Mouse (Mus musculus): ENCODE data around the gene Zfp869. TPM values are rescaled to one million over a fixed set of nuclear protein-coding genes. Genes with fewer than 3 reads are reported as not detected.
A peak's percentile ranks its signal among the peaks of the same experiment; 100 is the strongest.
"Not testable (repeated sequence)": the region's sequence is repeated elsewhere in the genome, so short reads cannot be mapped to it uniquely, and the experiment has no call there.

Zfp869 gene
- 10 to 100 TPM; 14.8 to 16.3 TPM for total RNA-seq (2021)
- long read RNA-seq, experiment 1, partial matches to known transcripts = 0 of 21 reads
- long read RNA-seq, experiment 1, other reads (novel, unspliced or antisense) = 20 of 21 reads
- long read RNA-seq, experiment 2, partial matches to known transcripts = 1 of 23 reads
- long read RNA-seq, experiment 2, other reads (novel, unspliced or antisense) = 22 of 23 reads

DNA sequence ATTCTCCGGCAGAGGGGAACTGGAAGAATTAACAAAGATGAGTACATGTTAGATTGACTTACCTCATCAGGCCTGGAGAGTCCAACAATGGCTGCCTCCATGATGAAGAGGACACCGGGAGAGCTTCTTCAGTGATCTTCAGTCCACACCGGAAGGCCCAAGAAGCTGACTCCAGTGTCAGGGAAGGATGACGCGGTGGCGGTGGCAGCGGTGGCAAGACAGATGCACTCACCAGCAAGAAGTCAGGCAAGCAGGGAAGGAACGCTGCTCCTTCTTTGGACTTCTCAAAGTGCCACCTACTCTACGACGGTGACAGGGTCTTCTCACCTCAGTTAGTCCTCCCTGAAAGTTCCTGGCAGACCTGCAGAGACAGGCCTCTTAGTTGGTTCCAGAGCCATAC, at the start of gene Zfp869:
Gene Zfp869, minus strand, starts transcription at position 101 of the 400 bp plus-strand sequence.
- DNase-seq (ENCODE audit: low spot score in 2 of 2) = not testable (repeated sequence)

DNA sequence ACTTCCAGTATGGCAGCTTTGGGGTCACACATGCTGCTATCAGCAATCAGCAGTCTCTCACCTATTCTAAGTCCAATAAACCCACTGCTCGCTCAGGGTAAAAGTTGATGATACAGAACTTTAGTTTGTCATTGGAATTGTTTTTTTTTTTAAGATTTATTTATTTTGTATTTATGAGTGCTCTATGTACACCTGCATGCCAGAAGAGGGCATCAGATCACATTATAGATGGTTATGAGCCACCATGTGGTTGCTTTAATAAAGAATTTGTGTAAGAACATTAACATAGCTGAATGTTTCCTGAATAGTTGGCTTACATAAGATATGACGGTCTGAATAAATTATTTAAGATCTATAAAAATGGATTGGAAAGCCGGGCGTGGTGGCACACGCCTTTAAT, 47.8 kb upstream of the Zfp869 start:
- DNase-seq (ENCODE audit: low spot score in 2 of 2) = no peak

DNA sequence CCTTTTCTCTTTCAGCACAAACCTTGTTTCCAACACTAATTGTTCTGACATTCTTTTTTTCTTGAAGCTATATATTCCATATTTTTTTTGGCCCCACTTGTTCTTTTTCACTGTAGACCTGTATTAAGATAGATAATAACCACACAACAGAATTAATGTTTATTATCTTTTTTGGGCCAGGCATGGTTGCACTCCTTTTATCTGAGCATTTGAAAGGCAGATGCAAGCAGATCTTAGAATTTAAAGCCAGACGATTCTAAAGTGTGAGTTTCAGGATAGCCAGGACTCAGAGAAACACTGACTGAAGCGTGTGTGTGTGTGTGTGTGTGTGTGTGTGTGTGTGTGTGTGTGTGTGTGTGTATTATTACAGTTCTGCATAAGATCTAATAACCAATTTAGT, 41.9 kb upstream of the Zfp869 start:
- no peak for DNase-seq (ENCODE audit: low spot score in 2 of 2)

DNA sequence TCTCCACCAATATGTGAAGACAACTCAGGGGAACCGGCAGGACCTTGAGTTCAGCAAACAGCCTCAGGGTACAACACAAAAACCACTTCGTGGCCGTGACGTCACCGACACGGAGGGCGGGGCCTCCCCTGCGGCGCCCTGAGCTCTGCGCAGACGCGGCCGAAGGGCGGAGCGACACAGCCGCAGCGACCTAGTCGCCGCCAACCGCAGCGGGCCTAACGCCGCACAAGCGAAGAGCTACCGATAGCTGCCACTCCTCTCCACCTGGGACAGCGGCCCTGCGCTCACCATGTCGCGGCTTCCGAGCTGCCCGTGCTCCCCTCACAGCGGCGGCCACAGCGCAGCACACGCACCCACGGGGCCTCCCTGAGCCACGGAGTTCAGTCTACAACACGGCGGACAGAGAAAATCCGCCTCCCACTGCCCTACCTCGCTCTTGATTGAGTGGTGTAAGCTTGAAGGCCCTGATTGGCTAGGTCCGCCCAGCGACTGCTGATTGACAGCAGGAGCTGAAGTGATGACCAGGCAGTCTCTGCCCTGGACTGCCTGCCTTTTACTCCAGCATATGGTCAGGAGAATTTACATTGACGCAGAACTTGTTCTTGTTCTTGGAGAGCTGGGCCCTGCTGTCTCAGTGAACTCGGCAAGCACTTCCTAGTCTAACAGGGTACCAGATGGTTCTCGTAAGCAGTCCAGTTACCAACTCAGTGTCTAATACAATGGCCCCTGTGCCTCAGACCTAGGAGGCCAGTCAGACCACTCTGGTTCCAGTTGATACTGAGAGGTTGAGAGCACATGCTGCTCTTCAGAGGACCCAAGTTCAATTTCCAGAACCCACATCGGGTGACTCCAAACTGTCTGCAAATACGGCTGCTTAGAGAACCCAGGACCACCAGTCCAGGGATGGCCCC, 39.3 kb upstream of the Zfp869 start, which contains the start of gene Zfp963:
Gene Zfp963, minus strand, starts transcription at position 427 of the 911 bp plus-strand sequence.
- peak; percentile 95 to 97 for DNase-seq (ENCODE audit: low spot score in 2 of 2)

DNA sequence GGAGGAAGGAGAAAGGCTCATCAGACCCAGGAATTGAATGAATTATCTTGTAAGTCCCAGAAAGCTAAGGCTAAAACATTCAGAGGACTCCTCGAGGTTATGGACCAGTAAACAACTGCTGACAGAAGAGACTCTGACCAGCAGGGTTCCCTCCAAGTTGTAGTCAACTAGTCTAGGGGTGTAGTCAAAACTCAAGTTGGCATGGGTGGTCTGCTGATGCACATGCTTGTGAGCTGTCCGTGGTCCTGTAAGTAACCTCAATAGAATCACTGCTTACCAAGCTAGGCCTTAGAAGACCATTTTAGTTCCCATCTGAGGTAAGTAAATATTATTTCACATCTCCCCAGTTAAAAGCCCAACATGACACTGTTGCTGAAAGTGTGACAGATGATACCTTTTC, 30.7 kb upstream of the Zfp869 start:
- no peak for DNase-seq (ENCODE audit: low spot score in 2 of 2)

DNA sequence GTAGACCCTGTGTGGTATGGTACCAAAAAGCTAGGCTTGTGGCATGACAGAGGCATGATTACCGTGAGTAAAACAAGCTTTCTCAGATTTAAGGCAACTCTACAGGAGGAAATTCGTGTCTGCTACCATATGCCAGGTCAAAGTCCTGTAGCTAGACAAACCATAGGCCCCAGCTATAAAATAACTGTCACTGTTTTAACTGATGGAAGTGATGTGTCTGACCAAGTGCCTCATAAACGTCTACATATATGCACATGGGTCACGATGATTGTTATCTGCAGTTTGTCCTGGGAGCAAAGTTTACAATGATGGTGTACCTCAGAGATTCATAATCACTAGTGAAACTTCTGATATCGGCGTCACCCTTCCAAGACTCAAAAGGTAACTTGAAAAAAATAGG, 30.2 kb upstream of the Zfp869 start:
- no peak for DNase-seq (ENCODE audit: low spot score in 2 of 2)

DNA sequence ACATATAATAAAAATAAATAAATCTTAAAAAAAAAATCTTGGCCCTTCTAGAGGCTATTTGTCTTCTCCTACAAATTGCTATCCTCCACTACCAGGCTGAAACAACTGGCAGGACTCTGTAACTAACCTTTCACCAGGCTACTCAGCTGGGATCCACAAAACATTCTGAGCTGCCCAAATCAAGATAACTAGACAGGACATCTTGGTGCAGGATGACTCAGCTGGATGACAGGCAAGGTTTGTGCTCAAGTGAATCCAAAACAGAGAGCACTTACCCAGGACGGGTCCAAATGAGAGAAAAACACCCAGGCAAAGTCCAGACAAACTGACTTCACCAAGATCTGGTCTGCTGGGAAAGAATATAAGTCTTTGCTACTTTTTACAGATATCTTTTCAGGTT, 25.0 kb upstream of the Zfp869 start:
- DNase-seq (ENCODE audit: low spot score in 2 of 2) = no peak

DNA sequence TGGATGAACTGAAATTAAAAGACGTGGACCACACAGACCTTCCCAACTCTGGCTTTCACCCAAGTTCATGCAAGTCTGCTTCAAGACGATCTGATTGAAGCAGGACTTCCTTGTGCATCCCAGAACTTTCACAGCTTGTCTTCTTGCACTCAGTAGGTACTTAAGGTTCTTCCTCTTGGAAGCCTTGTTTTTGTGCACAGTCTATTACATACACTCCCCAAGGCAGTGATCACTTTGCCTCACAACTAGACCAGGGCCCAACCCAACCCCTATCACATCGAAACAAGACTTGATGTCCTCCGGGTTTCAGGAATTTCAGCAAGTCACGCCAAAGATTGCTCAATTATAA, 6.7 kb upstream of the Zfp869 start:
- DNase-seq (ENCODE audit: low spot score in 2 of 2) = no peak

DNA sequence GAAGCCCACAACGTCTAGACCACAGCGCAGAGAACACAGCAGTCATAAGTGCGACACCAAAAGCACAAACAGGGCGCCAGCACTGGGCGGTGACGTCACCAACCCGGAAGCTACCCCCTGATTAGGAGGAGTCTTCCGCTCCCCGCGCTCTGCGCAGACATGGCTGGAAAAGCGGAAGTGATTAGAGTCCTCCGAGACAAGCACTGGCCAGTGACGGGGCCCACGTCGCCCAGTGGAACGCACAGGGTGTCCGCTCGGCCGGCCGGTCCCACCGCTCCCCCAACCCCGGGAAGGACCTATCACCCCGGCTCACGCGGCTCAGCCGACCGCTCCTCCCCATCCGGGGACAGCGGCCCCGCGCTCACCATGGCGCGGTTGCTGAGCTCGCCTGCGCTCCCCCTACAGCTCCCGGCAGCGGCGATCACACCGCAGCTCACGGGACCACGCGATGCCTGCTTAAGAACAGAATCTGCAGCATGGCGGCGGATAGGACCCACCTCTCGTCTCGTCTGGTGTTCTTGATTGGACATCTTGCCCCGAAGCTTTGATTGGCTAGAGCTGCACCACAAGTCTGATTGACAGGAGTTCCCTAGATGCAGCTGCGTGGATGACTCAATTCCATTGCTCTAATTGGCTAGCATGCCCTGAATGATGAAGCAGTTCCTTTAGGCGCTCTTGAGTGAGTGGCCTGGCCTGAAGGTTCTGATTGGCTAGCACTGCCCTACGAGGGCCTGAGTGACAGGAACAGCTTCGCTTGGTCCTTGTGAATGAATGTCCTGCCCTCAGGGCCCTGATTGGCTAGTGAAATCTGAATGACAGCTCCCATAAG, 6.1 kb upstream of the Zfp869 start:
- DNase-seq (ENCODE audit: low spot score in 2 of 2) = peak; percentile 91 to 99

DNA sequence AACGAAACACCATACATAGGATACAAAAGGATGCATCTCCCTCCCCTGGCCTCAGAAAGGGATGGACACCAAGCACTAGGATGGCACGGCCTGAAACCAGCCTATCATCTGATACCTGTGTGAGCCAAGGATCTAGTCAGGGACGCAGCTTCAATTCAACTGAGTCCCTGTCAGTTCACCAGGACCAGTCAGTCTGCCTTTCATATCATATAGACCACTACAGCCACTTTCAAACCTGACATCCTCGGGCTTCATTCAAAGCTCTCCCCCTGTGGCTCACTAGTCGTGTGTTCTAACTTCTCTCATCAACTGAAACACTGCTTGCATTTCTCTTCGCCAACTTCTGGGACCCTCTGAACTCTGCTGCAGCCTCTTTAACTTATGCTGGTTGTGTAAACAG, 4.8 kb upstream of the Zfp869 start:
- DNase-seq (ENCODE audit: low spot score in 2 of 2) = no peak

DNA sequence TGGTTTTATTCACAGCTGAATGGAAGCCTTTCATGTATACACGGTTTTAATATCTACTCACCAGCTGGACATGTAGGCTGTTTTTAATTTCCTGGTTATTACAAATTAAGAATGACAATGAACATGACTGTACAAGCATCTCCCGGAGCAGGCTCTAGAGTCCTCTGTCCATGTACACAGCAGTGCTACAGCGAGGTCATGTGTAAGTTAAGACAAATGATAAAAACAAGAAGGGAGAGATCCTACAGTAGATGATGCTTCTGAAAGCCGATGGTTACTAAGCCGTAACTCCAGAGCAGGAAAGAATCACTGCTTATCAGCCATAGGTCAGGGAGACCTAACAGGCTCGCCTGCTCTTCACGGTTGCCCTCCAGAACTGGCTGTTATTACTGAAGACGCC, 3.0 kb upstream of the Zfp869 start:
- no peak for DNase-seq (ENCODE audit: low spot score in 2 of 2)

DNA sequence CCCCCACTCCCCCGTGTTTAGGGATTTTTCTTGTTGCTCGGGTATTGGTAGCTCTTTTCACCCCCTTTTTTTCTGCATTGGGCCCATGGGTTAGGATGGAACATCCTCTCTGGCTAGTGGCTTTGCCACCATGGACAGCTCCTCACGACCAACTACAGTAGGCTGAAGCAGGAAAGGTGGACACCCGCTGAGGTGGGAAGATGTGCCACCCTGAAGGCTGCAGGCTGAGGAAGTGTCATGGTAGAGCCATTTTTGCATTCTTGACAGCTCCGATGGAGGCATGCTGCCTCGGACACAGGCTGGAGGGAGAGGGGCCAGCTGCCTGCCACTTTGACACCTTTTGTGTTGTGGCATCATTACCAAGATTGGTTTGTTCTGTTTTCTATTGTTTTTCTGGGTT, 8.7 kb downstream of the Zfp869 start:
- no peak for DNase-seq (ENCODE audit: low spot score in 2 of 2)

DNA sequence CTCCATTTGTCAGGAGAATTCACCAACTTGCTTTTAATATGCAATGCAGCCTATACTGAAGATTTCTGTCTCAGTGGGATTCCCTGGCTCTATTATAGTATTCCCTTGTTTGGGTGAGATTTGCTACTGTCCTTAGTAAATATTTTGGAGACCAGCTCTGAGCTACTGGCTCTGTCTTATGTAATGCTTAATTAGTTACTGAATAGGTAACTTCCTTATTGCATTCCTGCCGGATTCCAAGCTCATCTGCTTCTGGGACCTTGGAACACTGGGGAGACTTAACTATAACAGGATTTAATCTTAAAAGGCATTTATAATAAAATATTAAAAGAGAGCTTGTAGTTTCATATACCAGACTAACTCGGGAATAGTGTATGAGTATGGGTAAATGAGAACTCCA, 45.5 kb downstream of the Zfp869 start:
- not testable (repeated sequence) for DNase-seq (ENCODE audit: low spot score in 2 of 2)

DNA sequence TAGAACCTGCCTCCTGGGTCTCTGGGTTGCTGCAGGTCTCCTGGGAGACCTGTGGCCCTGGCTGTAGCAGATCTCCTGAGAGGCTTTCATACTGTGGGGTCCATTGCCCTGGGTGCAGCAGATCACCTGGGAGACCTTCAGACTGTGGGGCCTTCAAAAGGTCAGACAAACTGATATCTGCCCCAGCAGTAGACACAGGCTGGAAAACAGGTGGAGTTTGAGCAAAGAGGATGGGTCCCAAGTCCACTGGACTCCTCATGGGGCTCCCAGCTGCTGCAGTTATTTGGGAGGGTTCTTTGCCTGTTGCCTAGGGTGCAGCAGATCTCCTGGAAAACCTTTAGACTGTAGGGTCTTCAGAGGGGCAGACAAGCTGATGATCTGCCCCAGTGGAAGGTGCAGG, 49.2 kb downstream of the Zfp869 start:
- DNase-seq (ENCODE audit: low spot score in 2 of 2) = no peak

Other genes starting within 250 kb of the Zfp869 start
- under 1 TPM in 1 of 2 experiments, not detected in 1; 0.21 TPM for gene Gm7697, start 187.7 kb downstream of the Zfp869 start, total RNA-seq (2021)
- 10 to 100 TPM; 16.6 to 19.4 TPM for gene Zfp868, start 85.2 kb downstream of the Zfp869 start, total RNA-seq (2021)
- 1 to 10 TPM; 3.6 to 4.1 TPM for gene Zfp964, start 56.2 kb downstream of the Zfp869 start, total RNA-seq (2021)
- gene Zfp963, start 39.2 kb upstream of the Zfp869 start, total RNA-seq (2021) = 1 to 10 TPM; 4.1 to 5.2 TPM
- gene Gm20422, start 64.2 kb upstream of the Zfp869 start, total RNA-seq (2021) = 1 to 10 TPM in 1 of 2 experiments, under 1 TPM in 1; 0.81 to 1.8 TPM
- 10 to 100 TPM; 44.3 to 44.5 TPM for gene Atp13a1, start 80.4 kb upstream of the Zfp869 start, total RNA-seq (2021)
- gene Zfp866, start 80.5 kb upstream of the Zfp869 start, total RNA-seq (2021) = 10 to 100 TPM; 29.8 to 30.4 TPM
- gene Gmip, start 98.0 kb upstream of the Zfp869 start, total RNA-seq (2021) = 10 to 100 TPM; 19.2 to 20.5 TPM
- gene Lpar2, start 111.7 kb upstream of the Zfp869 start, total RNA-seq (2021) = 1 to 10 TPM in 1 of 2 experiments, under 1 TPM in 1; 0.74 to 1.0 TPM
- gene Pbx4, start 121.8 kb upstream of the Zfp869 start, total RNA-seq (2021) = 10 to 100 TPM; 17.1 to 19.7 TPM
- 1 to 10 TPM; 1.6 to 2.4 TPM for gene Cilp2, start 177.0 kb upstream of the Zfp869 start, total RNA-seq (2021)
- gene Tssk6, start 191.5 kb upstream of the Zfp869 start, total RNA-seq (2021) = under 1 TPM; 0.25 to 0.48 TPM
- 100 to 1,000 TPM; 152 to 159 TPM for gene Ndufa13, start 191.8 kb upstream of the Zfp869 start, total RNA-seq (2021)
- gene Yjefn3, start 192.0 kb upstream of the Zfp869 start, total RNA-seq (2021) = 10 to 100 TPM; 19.8 to 24.6 TPM